Mouse (Mus musculus): ENCODE data around the gene C2. TPM values are rescaled to one million over a fixed set of nuclear protein-coding genes. Genes with fewer than 3 reads are reported as not detected.

C2 gene
- total and polyA plus RNA-seq, 2 experiments = 82.1 to 101 TPM

GRCm38 (mm10) chr17:34917188-34917587 is 19.1 kb upstream of the C2 start:
- Histone ChIP-seq H3K4me1 (ENCODE audit: control insufficient read depth, insufficient read depth, low read length) (no peaks in the 10 kb centered on the region), H3K27me3 (ENCODE audit: control insufficient read depth, insufficient read depth, low read length) (no peaks in the 10 kb centered on the region), H3K9ac (ENCODE audit: low read depth, low read length) (no peak overlapping the region), H3K79me2 (ENCODE audit: control insufficient read depth, insufficient read depth, low read length) (no peaks in the 10 kb centered on the region), H3K27ac (replicated peaks; ENCODE audit: insufficient read depth, low read depth, low read length) (no peak overlapping the region), H3K36me3 (ENCODE audit: control insufficient read depth, insufficient read depth, low read length) (peaks cover 6% of the 10 kb centered on the region; the same call in 1 of the 2 replicates), H3K4me3 (ENCODE audit: insufficient read depth, low read depth, low read length) (no peak overlapping the region)
- DNase-seq (ENCODE audit: extremely low read depth, low read depth, low spot score) = no peak
- WGBS = 81% methylated on average over 9 of the region's 9 CpGs
- no peak for TF ChIP-seq POLR2A (IDR thresholded peaks at IDR 0.05; ENCODE audit: extremely low read depth, insufficient read depth, low read length)
- TF ChIP-seq CTCF (IDR thresholded peaks at IDR 0.05; ENCODE audit: low read depth, low read length) = no peak

- no peak overlapping the region for H3K9ac ChIP-seq (ENCODE audit: low read depth, low read length)
- no peaks in the 10 kb centered on the region for H3K79me2 ChIP-seq (ENCODE audit: control insufficient read depth, insufficient read depth, low read length)
- TF ChIP-seq CTCF (IDR thresholded peaks at IDR 0.05; ENCODE audit: low read depth, low read length) (no peak), POLR2A (IDR thresholded peaks at IDR 0.05; ENCODE audit: extremely low read depth, insufficient read depth, low read length) (no peak)
- DNase-seq (ENCODE audit: extremely low read depth, low read depth, low spot score) = no peak
- no peaks in the 10 kb centered on the region for H3K27me3 ChIP-seq (ENCODE audit: control insufficient read depth, insufficient read depth, low read length)
- WGBS = 92% methylated on average over 5 of the region's 5 CpGs
- H3K4me3 ChIP-seq (ENCODE audit: insufficient read depth, low read depth, low read length) = no peak overlapping the region
- H3K27ac ChIP-seq (replicated peaks; ENCODE audit: insufficient read depth, low read depth, low read length) = no peak overlapping the region
- H3K4me1 ChIP-seq (ENCODE audit: control insufficient read depth, insufficient read depth, low read length) = no peaks in the 10 kb centered on the region
- H3K36me3 ChIP-seq (ENCODE audit: control insufficient read depth, insufficient read depth, low read length) = peaks cover 6% of the 10 kb centered on the region; the same call in 1 of the 2 replicates
Measured at GRCm38 (mm10) chr17:34916316-34916715, 18.3 kb upstream of the C2 start.

- no peak overlapping the region for H3K9ac ChIP-seq (ENCODE audit: low read depth, low read length)
- WGBS = 16% methylated on average over 11 of the region's 11 CpGs
- DNase-seq (ENCODE audit: extremely low read depth, low read depth, low spot score) = no peak
Measured at GRCm38 (mm10) chr17:34915410-34915831, 17.4 kb upstream of the C2 start.

GRCm38 (mm10) chr17:34913930-34914665 is 16.0 kb upstream of the C2 start, which contains the start of gene Slc44a4:
Slc44a4 (plus strand) TSS chr17:34914466.
- H3K9ac ChIP-seq (ENCODE audit: low read depth, low read length) = no peak within 1 kb of the TSS
- no peaks in the 10 kb centered on the region for H3K4me1 ChIP-seq (ENCODE audit: control insufficient read depth, insufficient read depth, low read length)
- WGBS = 56% methylated on average over 18 of the region's 18 CpGs
- TF ChIP-seq CTCF (IDR thresholded peaks at IDR 0.05; ENCODE audit: low read depth, low read length) (no peak), POLR2A (IDR thresholded peaks at IDR 0.05; ENCODE audit: extremely low read depth, insufficient read depth, low read length) (no peak)
- no peaks in the 10 kb centered on the region for H3K27me3 ChIP-seq (ENCODE audit: control insufficient read depth, insufficient read depth, low read length)
- no peak within 1 kb of the TSS for H3K27ac ChIP-seq (replicated peaks; ENCODE audit: insufficient read depth, low read depth, low read length)
- no peak within 1 kb of the TSS for H3K4me3 ChIP-seq (ENCODE audit: insufficient read depth, low read depth, low read length)
- DNase-seq (ENCODE audit: extremely low read depth, low read depth, low spot score) = no peak
- no peaks in the 10 kb centered on the region for H3K79me2 ChIP-seq (ENCODE audit: control insufficient read depth, insufficient read depth, low read length)
- H3K36me3 ChIP-seq (ENCODE audit: control insufficient read depth, insufficient read depth, low read length) = peaks cover 9% of the 10 kb centered on the region; the same call in 1 of the 2 replicates

More at GRCm38 (mm10) chr17:34915410-34915831, 17.4 kb upstream of the C2 start:
- no peaks in the 10 kb centered on the region for H3K79me2 ChIP-seq (ENCODE audit: control insufficient read depth, insufficient read depth, low read length)
- no peak overlapping the region for H3K4me3 ChIP-seq (ENCODE audit: insufficient read depth, low read depth, low read length)
- H3K27ac ChIP-seq (replicated peaks; ENCODE audit: insufficient read depth, low read depth, low read length) = no peak overlapping the region
- TF ChIP-seq CTCF (IDR thresholded peaks at IDR 0.05; ENCODE audit: low read depth, low read length) = peak; percentile 67
- no peak for TF ChIP-seq POLR2A (IDR thresholded peaks at IDR 0.05; ENCODE audit: extremely low read depth, insufficient read depth, low read length)
- no peaks in the 10 kb centered on the region for H3K27me3 ChIP-seq (ENCODE audit: control insufficient read depth, insufficient read depth, low read length)
- H3K4me1 ChIP-seq (ENCODE audit: control insufficient read depth, insufficient read depth, low read length) = no peaks in the 10 kb centered on the region
- H3K36me3 ChIP-seq (ENCODE audit: control insufficient read depth, insufficient read depth, low read length) = peaks cover 6% of the 10 kb centered on the region; the same call in 1 of the 2 replicates

GRCm38 (mm10) chr17:34911945-34912351 is 13.9 kb upstream of the C2 start:
- Histone ChIP-seq H3K9ac (ENCODE audit: low read depth, low read length) (no peak overlapping the region), H3K36me3 (ENCODE audit: control insufficient read depth, insufficient read depth, low read length) (peaks cover 19% of the 10 kb centered on the region; the same call in 1 of the 2 replicates), H3K79me2 (ENCODE audit: control insufficient read depth, insufficient read depth, low read length) (no peaks in the 10 kb centered on the region), H3K27me3 (ENCODE audit: control insufficient read depth, insufficient read depth, low read length) (no peaks in the 10 kb centered on the region), H3K27ac (replicated peaks; ENCODE audit: insufficient read depth, low read depth, low read length) (no peak overlapping the region), H3K4me3 (ENCODE audit: insufficient read depth, low read depth, low read length) (no peak overlapping the region), H3K4me1 (ENCODE audit: control insufficient read depth, insufficient read depth, low read length) (no peaks in the 10 kb centered on the region)
- WGBS = 33% methylated on average over 5 of the region's 5 CpGs
- DNase-seq (ENCODE audit: extremely low read depth, low read depth, low spot score) = peak; percentile 50
- TF ChIP-seq POLR2A (IDR thresholded peaks at IDR 0.05; ENCODE audit: extremely low read depth, insufficient read depth, low read length) (no peak), CTCF (IDR thresholded peaks at IDR 0.05; ENCODE audit: low read depth, low read length) (peak; percentile 97)

- no peak overlapping the region for H3K27ac ChIP-seq (replicated peaks; ENCODE audit: insufficient read depth, low read depth, low read length)
- peaks cover 24% of the 10 kb centered on the region; the same call in 1 of the 2 replicates for H3K36me3 ChIP-seq (ENCODE audit: control insufficient read depth, insufficient read depth, low read length)
- no peak overlapping the region for H3K9ac ChIP-seq (ENCODE audit: low read depth, low read length)
- WGBS = 65% methylated on average over 10 of the region's 10 CpGs
- no peaks in the 10 kb centered on the region for H3K4me1 ChIP-seq (ENCODE audit: control insufficient read depth, insufficient read depth, low read length)
- no peaks in the 10 kb centered on the region for H3K27me3 ChIP-seq (ENCODE audit: control insufficient read depth, insufficient read depth, low read length)
- H3K4me3 ChIP-seq (ENCODE audit: insufficient read depth, low read depth, low read length) = no peak overlapping the region
- peak; percentile 52 for DNase-seq (ENCODE audit: extremely low read depth, low read depth, low spot score)
- H3K79me2 ChIP-seq (ENCODE audit: control insufficient read depth, insufficient read depth, low read length) = no peaks in the 10 kb centered on the region
- TF ChIP-seq CTCF (IDR thresholded peaks at IDR 0.05; ENCODE audit: low read depth, low read length) (no peak), POLR2A (IDR thresholded peaks at IDR 0.05; ENCODE audit: extremely low read depth, insufficient read depth, low read length) (no peak)
Measured at GRCm38 (mm10) chr17:34910982-34911381, 12.9 kb upstream of the C2 start.

All from liver, adult 2 months (tissue).